Mouse (Mus musculus): ENCODE measurements around the gene Dll3. TPM values are rescaled to one million over a fixed set of nuclear protein-coding genes. Genes with fewer than 3 reads are reported as not detected.

Dll3 gene
- polyA plus RNA-seq, 1 experiment from 2014 or later: 0.31 TPM

DNA sequence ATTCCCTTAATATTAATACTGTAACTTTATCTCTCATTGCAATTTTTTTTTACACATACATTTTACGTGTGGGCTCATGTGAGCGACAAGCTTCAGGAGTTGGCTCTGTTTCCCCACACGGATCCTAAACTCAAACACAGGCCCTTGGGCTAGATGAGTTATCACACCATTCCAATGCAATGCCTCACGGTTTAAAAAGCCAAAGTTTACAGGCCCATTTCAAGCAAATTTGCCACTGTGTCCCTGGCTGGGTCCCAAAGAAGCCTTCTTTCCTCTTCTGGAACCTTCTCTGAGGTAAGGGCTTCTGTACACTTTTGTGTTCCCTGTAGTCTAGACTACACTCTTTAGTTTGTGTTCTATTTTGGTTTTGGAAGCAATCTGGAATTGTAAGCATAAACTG lies 32.5 kb upstream of the Dll3 start:
- H3K4me1 ChIP-seq: peaks cover 31% of the 10 kb centered on the region
- H3K27me3 ChIP-seq (replicated peaks): no peaks in the 10 kb centered on the region
- no peak overlapping the region for H3K4me3 ChIP-seq
- H3K36me3 ChIP-seq: peaks cover 68% of the 10 kb centered on the region
- WGBS (ENCODE audit: insufficient replicate concordance): 78% methylated on average over 4 of the region's 4 CpGs
- no peak overlapping the region for H3K27ac ChIP-seq
- H3K9me3 ChIP-seq (replicated peaks): no peaks in the 10 kb centered on the region
- H3K4me2 ChIP-seq: no peak overlapping the region
- no peak overlapping the region for H3K9ac ChIP-seq
- no peak for ATAC-seq

- H3K4me3 ChIP-seq: no peak overlapping the region
- WGBS (ENCODE audit: insufficient replicate concordance): 92% methylated on average over 2 of the region's 2 CpGs
- no peak overlapping the region for H3K27ac ChIP-seq
- H3K4me1 ChIP-seq: no peaks in the 10 kb centered on the region; the same call in 1 of the 2 replicates
- no peaks in the 10 kb centered on the region for H3K27me3 ChIP-seq (replicated peaks)
- H3K9me3 ChIP-seq (replicated peaks): no peaks in the 10 kb centered on the region
- H3K36me3 ChIP-seq: peaks cover 99% of the 10 kb centered on the region
- ATAC-seq: no peak
- H3K9ac ChIP-seq: no peak overlapping the region
- no peak overlapping the region for H3K4me2 ChIP-seq
Measured at GRCm38 (mm10) chr7:28328260-28328659, 26.2 kb upstream of the Dll3 start.

DNA sequence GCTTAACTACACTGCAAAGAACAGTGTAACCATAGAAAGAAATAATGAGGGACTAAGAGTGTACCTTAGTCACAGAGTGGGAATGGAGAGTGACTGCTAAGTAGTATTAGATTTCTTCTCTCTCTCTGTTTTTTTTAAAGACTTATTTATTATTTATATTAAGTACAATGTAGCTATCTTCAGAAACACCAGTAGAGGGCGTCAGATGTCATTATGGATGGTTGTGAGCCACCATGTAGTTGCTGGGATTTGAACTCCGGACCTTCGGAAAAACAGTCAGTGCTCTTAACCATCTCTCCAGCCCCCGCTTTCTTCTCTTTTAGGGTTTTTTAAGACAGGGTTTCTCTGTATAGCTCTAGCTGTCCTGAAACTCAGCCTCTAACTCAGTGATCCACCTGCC lies 24.4 kb upstream of the Dll3 start:
- no peak for ATAC-seq
- peaks cover 100% of the 10 kb centered on the region for H3K36me3 ChIP-seq
- H3K9ac ChIP-seq: no peak overlapping the region
- no peak overlapping the region for H3K4me3 ChIP-seq
- no peaks in the 10 kb centered on the region; the same call in 1 of the 2 replicates for H3K4me1 ChIP-seq
- H3K9me3 ChIP-seq (replicated peaks): no peaks in the 10 kb centered on the region
- H3K4me2 ChIP-seq: no peak overlapping the region
- H3K27me3 ChIP-seq (replicated peaks): no peaks in the 10 kb centered on the region
- 73% methylated on average over 4 of the region's 4 CpGs for WGBS (ENCODE audit: insufficient replicate concordance)
- no peak overlapping the region for H3K27ac ChIP-seq

DNA sequence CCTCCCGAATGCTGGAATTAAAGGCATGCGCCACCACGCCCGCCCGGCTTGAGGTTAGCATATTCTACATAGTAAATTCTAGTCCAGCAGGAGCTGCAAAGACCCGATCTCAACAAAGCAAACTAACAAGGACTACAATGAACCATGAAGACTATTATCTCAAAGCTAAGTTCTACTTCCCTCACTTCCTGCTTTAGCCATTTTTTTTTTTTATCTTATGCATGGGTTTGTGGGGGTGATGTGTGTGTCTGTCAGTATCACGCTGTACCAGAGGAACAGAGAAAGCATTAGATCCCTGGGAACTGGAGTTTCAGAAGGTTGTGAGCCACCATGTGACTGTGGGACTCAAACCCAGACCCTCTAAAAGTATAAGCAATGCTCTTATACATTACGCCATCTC lies 23.3 kb upstream of the Dll3 start:
- H3K36me3 ChIP-seq: peaks cover 100% of the 10 kb centered on the region
- WGBS (ENCODE audit: insufficient replicate concordance): 89% methylated on average over 8 of the region's 8 CpGs
- H3K27me3 ChIP-seq (replicated peaks): no peaks in the 10 kb centered on the region
- no peak for ATAC-seq
- H3K9me3 ChIP-seq (replicated peaks): no peaks in the 10 kb centered on the region
- no peak overlapping the region for H3K27ac ChIP-seq
- H3K4me2 ChIP-seq: no peak overlapping the region
- H3K9ac ChIP-seq: no peak overlapping the region
- no peak overlapping the region for H3K4me3 ChIP-seq
- H3K4me1 ChIP-seq: no peaks in the 10 kb centered on the region; the same call in 1 of the 2 replicates

DNA sequence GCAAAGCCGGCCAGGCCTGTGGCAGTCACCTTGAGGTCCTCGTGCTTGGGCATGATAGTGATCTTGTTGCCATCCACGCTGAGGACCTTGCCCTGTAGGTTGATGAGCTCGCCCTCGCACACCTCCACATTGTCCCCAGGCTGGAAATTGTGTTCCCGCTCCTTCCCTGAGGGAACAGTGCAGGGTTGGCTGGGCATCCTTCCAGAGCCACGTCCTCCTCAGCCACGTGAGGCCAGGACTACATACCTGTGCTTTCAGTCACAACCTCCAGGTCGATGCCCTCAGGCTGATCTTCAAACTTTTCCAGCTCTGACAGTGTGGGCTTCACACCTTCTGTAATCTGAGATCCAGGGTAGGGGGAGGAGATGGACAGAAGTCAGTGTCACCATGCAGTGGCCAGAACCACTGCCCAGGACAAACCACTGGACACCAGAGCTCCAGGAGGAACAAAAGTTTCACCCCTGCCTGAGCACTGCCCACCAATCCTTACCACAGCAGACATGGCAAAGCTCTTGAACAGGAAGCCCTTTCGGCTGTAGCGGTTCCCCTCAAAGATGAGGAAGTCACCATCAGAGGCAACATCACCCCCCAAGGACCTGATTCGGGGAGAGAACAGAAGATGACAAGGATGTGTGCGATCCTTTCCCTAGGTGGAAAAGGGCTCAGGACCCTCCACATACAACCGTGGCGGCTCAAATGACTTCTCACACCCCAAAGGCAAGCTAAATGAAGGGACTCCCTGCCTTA lies 20.1 kb upstream of the Dll3 start:
- no peaks in the 10 kb centered on the region for H3K9me3 ChIP-seq (replicated peaks)
- no peak overlapping the region for H3K9ac ChIP-seq
- H3K4me3 ChIP-seq: no peak overlapping the region
- H3K27ac ChIP-seq: no peak overlapping the region
- 78% methylated on average over 15 of the region's 15 CpGs for WGBS (ENCODE audit: insufficient replicate concordance)
- no peak overlapping the region for H3K4me2 ChIP-seq
- H3K27me3 ChIP-seq (replicated peaks): no peaks in the 10 kb centered on the region
- peaks cover 100% of the 10 kb centered on the region for H3K36me3 ChIP-seq
- H3K4me1 ChIP-seq: no peaks in the 10 kb centered on the region; the same call in 1 of the 2 replicates
- ATAC-seq: no peak

GRCm38 (mm10) chr7:28318714-28319113 lies 16.7 kb upstream of the Dll3 start:
- Histone ChIP-seq H3K9me3 (replicated peaks) (no peaks in the 10 kb centered on the region), H3K27me3 (replicated peaks) (no peaks in the 10 kb centered on the region), H3K36me3 (peaks cover 99% of the 10 kb centered on the region), H3K4me2 (no peak overlapping the region), H3K27ac (no peak overlapping the region), H3K4me1 (no peaks in the 10 kb centered on the region; the same call in 1 of the 2 replicates), H3K4me3 (no peak overlapping the region), H3K9ac (no peak overlapping the region)
- WGBS (ENCODE audit: insufficient replicate concordance): 89% methylated on average over 17 of the region's 17 CpGs
- ATAC-seq: no peak

DNA sequence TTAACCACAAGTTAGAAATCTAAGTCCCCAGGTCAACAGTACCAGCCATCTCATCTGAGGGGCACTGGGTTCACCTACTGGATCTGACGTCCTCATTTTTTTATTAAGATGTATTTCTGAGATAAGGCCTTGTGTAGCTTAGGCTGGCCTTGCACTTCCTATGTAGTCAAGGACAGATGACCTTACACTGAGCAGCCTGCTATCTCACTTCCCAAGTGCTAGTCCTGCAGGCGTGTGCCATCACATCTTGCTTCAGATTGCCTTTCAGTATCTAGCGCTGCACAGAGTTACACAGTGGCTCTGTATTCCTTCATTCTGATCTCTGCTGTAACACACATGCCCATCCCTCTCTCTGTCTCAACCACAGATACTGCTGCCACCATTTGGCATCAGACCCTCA lies 16.0 kb upstream of the Dll3 start:
- peaks cover 2% of the 10 kb centered on the region for H3K4me1 ChIP-seq
- no peak overlapping the region for H3K9ac ChIP-seq
- ATAC-seq: no peak

DNA sequence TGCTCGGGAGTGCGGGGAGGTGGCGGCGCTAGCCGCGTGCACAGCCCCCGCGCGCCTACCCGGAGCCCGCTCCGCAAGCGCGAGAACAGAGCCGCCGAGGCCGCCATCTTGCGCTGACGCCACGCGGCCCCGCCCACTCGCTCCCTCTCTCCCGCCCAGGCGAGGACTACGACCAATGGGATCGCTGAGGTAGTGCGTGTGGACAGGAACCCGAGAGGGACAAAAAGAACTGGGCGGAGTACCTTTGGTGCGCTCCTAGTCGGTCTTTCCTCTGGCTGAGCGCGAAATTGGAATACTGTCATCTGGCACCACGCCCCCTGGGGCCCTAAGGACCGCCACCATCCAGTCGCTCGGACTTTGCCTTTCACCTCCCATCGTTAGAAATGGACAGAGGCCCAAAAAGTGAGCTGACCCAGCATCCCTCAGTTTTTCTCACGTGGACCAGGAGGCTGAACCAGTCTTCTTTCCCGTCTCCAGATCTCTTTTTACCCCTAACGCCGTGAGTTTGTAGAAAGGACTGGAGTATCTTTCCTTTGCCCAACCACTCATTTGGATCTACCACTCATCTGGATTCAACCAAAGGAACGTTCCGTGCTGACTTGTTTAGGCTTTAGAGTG lies 10.0 kb upstream of the Dll3 start, which contains the start of gene Timm50:
TSS of gene Timm50 (minus strand) at position 147 of the 618 bp plus-strand sequence.
- Histone ChIP-seq H3K4me1 (peaks cover 29% of the 10 kb centered on the region), H3K27me3 (replicated peaks) (no peaks in the 10 kb centered on the region), H3K4me2 (peak within 1 kb of the TSS; percentile 92), H3K27ac (peak within 1 kb of the TSS; percentile 74), H3K4me3 (peak within 1 kb of the TSS; percentile 93), H3K9me3 (replicated peaks) (no peaks in the 10 kb centered on the region), H3K9ac (peak within 1 kb of the TSS; percentile 89), H3K36me3 (peaks cover 69% of the 10 kb centered on the region)
- WGBS (ENCODE audit: insufficient replicate concordance): under 1% methylated on average over 45 of the region's 45 CpGs
- peak; percentile 97 for ATAC-seq

More for the DNA sequence above, 16.0 kb upstream of the Dll3 start:
- WGBS (ENCODE audit: insufficient replicate concordance): 76% methylated on average over 3 of the region's 3 CpGs
- peaks cover 92% of the 10 kb centered on the region for H3K36me3 ChIP-seq
- no peaks in the 10 kb centered on the region for H3K9me3 ChIP-seq (replicated peaks)
- no peaks in the 10 kb centered on the region for H3K27me3 ChIP-seq (replicated peaks)
- H3K4me3 ChIP-seq: no peak overlapping the region
- no peak overlapping the region for H3K27ac ChIP-seq
- H3K4me2 ChIP-seq: no peak overlapping the region

- H3K27me3 ChIP-seq (replicated peaks): no peaks in the 10 kb centered on the region
- peak; percentile 49 for ATAC-seq
- peak overlapping the region; percentile 57 for H3K27ac ChIP-seq
- no peaks in the 10 kb centered on the region for H3K9me3 ChIP-seq (replicated peaks)
- peaks cover 69% of the 10 kb centered on the region for H3K36me3 ChIP-seq
- peak overlapping the region; percentile 92 for H3K4me2 ChIP-seq
- WGBS (ENCODE audit: insufficient replicate concordance): 4% methylated on average over 35 of the region's 35 CpGs
- H3K4me3 ChIP-seq: peak overlapping the region; percentile 93
- H3K9ac ChIP-seq: peak overlapping the region; percentile 89
- H3K4me1 ChIP-seq: peaks cover 29% of the 10 kb centered on the region
Measured at GRCm38 (mm10) chr7:28311151-28311925, 9.3 kb upstream of the Dll3 start.

- Histone ChIP-seq H3K27ac (no peak overlapping the region), H3K9ac (no peak overlapping the region), H3K4me1 (peaks cover 29% of the 10 kb centered on the region), H3K4me3 (no peak overlapping the region), H3K9me3 (replicated peaks) (no peaks in the 10 kb centered on the region), H3K4me2 (no peak overlapping the region), H3K27me3 (replicated peaks) (no peaks in the 10 kb centered on the region), H3K36me3 (peaks cover 69% of the 10 kb centered on the region)
- 63% methylated on average over 9 of the region's 9 CpGs for WGBS (ENCODE audit: insufficient replicate concordance)
- ATAC-seq: no peak
Measured at GRCm38 (mm10) chr7:28309737-28310136, 7.7 kb upstream of the Dll3 start.

DNA sequence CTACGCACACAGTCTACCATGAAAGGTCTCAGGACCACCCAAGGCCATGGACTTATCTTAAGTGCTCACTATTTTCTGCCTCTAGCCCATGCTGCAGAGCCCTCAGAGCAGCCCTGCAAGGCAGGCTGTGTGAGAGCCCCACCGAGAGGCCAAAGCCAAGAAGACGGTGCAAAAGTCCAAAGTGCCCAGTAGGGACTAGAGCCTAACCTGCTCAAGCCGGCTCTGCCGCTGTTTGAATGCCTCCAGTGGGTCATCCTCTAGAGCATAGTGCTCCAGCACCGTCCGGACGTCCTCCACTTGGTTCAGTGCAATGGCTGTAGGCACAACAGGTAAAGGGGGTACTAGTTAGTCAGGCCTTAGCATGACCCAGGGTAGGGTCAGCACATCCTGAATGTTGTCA lies 4.2 kb upstream of the Dll3 start:
- 85% methylated on average over 8 of the region's 8 CpGs for WGBS (ENCODE audit: insufficient replicate concordance)
- H3K36me3 ChIP-seq: peaks cover 61% of the 10 kb centered on the region

GRCm38 (mm10) chr7:28305641-28306040 lies 3.6 kb upstream of the Dll3 start:
- WGBS (ENCODE audit: insufficient replicate concordance): 86% methylated on average over 10 of the region's 10 CpGs
- Histone ChIP-seq H3K4me3 (no peak overlapping the region), H3K9me3 (replicated peaks) (no peaks in the 10 kb centered on the region), H3K4me2 (no peak overlapping the region), H3K27me3 (replicated peaks) (peaks cover 30% of the 10 kb centered on the region), H3K4me1 (peaks cover 27% of the 10 kb centered on the region), H3K36me3 (peaks cover 60% of the 10 kb centered on the region), H3K27ac (no peak overlapping the region), H3K9ac (no peak overlapping the region)
- ATAC-seq: no peak

More for the DNA sequence above, 4.2 kb upstream of the Dll3 start:
- H3K27ac ChIP-seq: no peak overlapping the region
- H3K9me3 ChIP-seq (replicated peaks): no peaks in the 10 kb centered on the region
- no peak overlapping the region for H3K9ac ChIP-seq
- ATAC-seq: no peak
- H3K4me3 ChIP-seq: no peak overlapping the region
- H3K4me2 ChIP-seq: no peak overlapping the region
- H3K4me1 ChIP-seq: peaks cover 28% of the 10 kb centered on the region
- H3K27me3 ChIP-seq (replicated peaks): peaks cover 24% of the 10 kb centered on the region
